Mouse (Mus musculus) small intestine, adult 2 months (tissue): Measurements from ENCODE around the gene Lair1. TPM values are rescaled to one million over a fixed set of nuclear protein-coding genes. Genes with fewer than 3 reads are reported as not detected.

ENCODE experiments used
- H3K27ac ChIP-seq: fragments of 200-500 bp; 2 replicates; pipeline ENCODE4 v1.5.1; 2012; ENCODE audit warnings: low read depth, low read length, control low read depth, inconsistent platforms; ENCODE audit not compliant: insufficient read depth
- H3K27me3 ChIP-seq: fragments of 200-500 bp; 2 replicates; pipeline ENCODE4 v1.6.1; 2012; ENCODE audit warnings: mild to moderate bottlenecking, moderate library complexity, low read length, inconsistent platforms; ENCODE audit not compliant: control insufficient read depth, insufficient read depth
- H3K36me3 ChIP-seq: fragments of 200-500 bp; 2 replicates; pipeline ENCODE4 v1.6.1; 2012; ENCODE audit warnings: mild to moderate bottlenecking, low read length, control low read depth, inconsistent platforms; ENCODE audit not compliant: control insufficient read depth, insufficient read depth
- H3K4me1 ChIP-seq: fragments of 200-500 bp; 2 replicates; pipeline ENCODE4 v1.6.1; 2012; ENCODE audit warnings: low read length, inconsistent platforms, mixed read lengths; ENCODE audit not compliant: control insufficient read depth, insufficient read depth, insufficient read length
- H3K4me3 ChIP-seq: fragments of 200-500 bp; 2 replicates; pipeline ENCODE4 v1.5.1; 2012; ENCODE audit warnings: low read depth, mild to moderate bottlenecking, control low read depth, inconsistent platforms, low read length, moderate library complexity
- CTCF ChIP-seq: fragments of 200-500 bp; IDR thresholded peaks from 2 replicates; pipeline ENCODE4 v1.5.1; 2012; ENCODE audit warnings: low read depth, mild to moderate bottlenecking, control low read depth, inconsistent platforms, low read length, moderate library complexity, mixed read lengths; ENCODE audit not compliant: insufficient replicate concordance, insufficient read length; ENCODE audit errors: extremely low read depth
- POLR2A ChIP-seq: fragments of 200-500 bp; IDR thresholded peaks from 2 replicates; pipeline ENCODE4 v1.6.1; 2012; ENCODE audit warnings: low read depth, mild to moderate bottlenecking, control low read depth, inconsistent platforms, low read length, moderate library complexity
- WGBS: fragments of 180-500 bp; shearing (Covaris S2); methylation state at CpG from one replicate; pipeline ENCODE4 v1.1.7; 2018; 5-methylcytosine and 5-hydroxymethylcytosine counted together
- polyA plus RNA-seq: library from polyadenylated mRNA; depleted of rRNA; stranded (reverse); fragments of >200 nt; gene quantifications from 2 replicates; pipeline ENCODE4 v1.2.3, GENCODE M21; 2012

Lair1 gene
- polyA plus RNA-seq, 1 experiment: 6.9 TPM

DNA sequence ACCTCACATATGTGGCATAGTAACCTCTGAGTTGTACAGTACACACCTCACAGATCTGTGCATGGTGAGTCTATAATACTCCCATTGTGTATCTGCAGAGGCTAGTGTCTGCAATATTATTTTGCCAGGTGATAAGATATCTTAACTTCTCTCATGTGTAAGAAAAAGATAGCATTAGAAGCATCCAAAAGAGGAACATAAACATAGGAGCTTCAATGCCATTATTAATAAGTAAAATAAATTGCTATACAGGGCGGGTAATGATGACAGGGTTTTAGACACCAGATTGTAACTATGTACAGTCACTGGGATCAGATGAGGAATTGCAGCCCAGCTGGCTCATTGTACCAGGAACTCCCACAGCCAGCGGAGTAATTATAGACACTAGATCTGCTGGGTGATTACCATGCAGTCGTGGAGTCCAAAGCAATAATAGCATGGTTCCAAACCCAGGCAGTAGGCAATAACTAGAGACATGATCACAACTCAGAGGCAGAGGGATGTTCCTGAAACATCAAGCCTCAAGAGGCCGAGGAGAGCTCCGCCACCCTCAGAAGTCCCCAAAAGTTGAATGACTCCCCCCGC is 25.0 kb upstream of the Lair1 start:
- WGBS: 58% methylated on average over 6 of the region's 6 CpGs
- peak overlapping the region; percentile 44; the same call in 1 of the 2 replicates for H3K27ac ChIP-seq
- H3K36me3 ChIP-seq: no peaks in the 10 kb centered on the region
- no peaks in the 10 kb centered on the region for H3K27me3 ChIP-seq
- no peak overlapping the region for H3K4me3 ChIP-seq
- TF ChIP-seq POLR2A (no peak), CTCF (no peak)
- peaks cover 8% of the 10 kb centered on the region; the same call in 1 of the 2 replicates for H3K4me1 ChIP-seq

GRCm38 (mm10) chr7:4087238-4087895 is 24.4 kb upstream of the Lair1 start:
- TF ChIP-seq POLR2A (no peak), CTCF (no peak)
- Histone ChIP-seq H3K27me3 (no peaks in the 10 kb centered on the region), H3K4me3 (no peak overlapping the region), H3K36me3 (no peaks in the 10 kb centered on the region), H3K4me1 (peaks cover 9% of the 10 kb centered on the region; the same call in 1 of the 2 replicates), H3K27ac (peak overlapping the region; percentile 44)
- WGBS: 69% methylated on average over 4 of the region's 4 CpGs

GRCm38 (mm10) chr7:4085562-4085961 is 22.6 kb upstream of the Lair1 start:
- no peak for TF ChIP-seq POLR2A
- no peak for TF ChIP-seq CTCF

DNA sequence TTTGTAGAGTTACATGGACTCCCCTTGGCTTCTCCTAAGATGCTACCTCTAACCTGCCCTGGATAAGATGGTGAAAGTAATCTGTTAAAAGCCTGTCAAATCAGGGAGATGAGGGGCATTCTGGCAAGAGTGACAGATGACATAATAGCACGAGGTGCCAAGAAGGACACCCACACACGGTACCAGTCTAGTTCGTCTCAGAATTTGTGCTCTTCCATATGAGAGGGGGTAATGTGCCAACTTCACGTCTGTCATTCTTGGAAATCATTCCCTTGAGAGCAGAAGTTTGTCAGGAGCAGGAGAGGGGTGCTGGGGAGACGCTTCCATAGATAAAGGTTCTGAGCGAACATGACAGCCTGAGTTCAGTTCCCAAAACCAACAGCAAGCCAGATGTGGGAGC is 21.2 kb upstream of the Lair1 start:
- no peaks in the 10 kb centered on the region for H3K36me3 ChIP-seq
- no peak overlapping the region for H3K27ac ChIP-seq
- H3K27me3 ChIP-seq: no peaks in the 10 kb centered on the region
- peaks cover 15% of the 10 kb centered on the region; the same call in 1 of the 2 replicates for H3K4me1 ChIP-seq
- WGBS: 81% methylated on average over 6 of the region's 6 CpGs
- TF ChIP-seq CTCF: no peak
- no peak for TF ChIP-seq POLR2A
- H3K4me3 ChIP-seq: no peak overlapping the region

More at GRCm38 (mm10) chr7:4085562-4085961, 22.6 kb upstream of the Lair1 start:
- no peak overlapping the region for H3K27ac ChIP-seq
- H3K4me1 ChIP-seq: peaks cover 13% of the 10 kb centered on the region; the same call in 1 of the 2 replicates
- no peaks in the 10 kb centered on the region for H3K27me3 ChIP-seq
- no peak overlapping the region for H3K4me3 ChIP-seq
- H3K36me3 ChIP-seq: no peaks in the 10 kb centered on the region

- Histone ChIP-seq H3K4me3 (no peak overlapping the region), H3K27ac (peak overlapping the region; percentile 45)
Measured at GRCm38 (mm10) chr7:4082804-4083203, 19.8 kb upstream of the Lair1 start.

DNA sequence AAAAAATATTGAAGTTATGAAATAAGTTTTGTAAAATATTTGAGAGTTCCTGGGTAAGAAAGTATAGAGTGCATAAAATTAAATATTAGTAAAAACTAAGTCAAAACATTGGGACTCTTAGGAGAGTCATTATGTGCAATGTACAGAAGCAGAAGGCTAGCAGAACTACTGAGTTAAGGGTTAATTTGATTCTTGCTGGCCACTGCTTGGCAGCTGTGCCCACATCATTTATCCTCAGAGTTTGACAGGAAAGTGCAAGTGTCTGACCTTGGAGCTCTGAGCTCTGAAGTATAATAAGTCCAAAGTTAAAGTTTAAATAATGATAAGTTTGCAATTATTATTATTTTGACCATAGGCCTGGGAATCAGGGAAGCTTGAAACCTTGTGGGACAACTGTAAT is 18.7 kb upstream of the Lair1 start:
- peaks cover 12% of the 10 kb centered on the region; the same call in 1 of the 2 replicates for H3K4me1 ChIP-seq
- no peak overlapping the region for H3K27ac ChIP-seq
- no peak overlapping the region for H3K4me3 ChIP-seq
- H3K36me3 ChIP-seq: no peaks in the 10 kb centered on the region
- TF ChIP-seq POLR2A: no peak
- TF ChIP-seq CTCF: no peak
- H3K27me3 ChIP-seq: no peaks in the 10 kb centered on the region

More at GRCm38 (mm10) chr7:4082804-4083203, 19.8 kb upstream of the Lair1 start:
- Histone ChIP-seq H3K36me3 (no peaks in the 10 kb centered on the region), H3K4me1 (peaks cover 14% of the 10 kb centered on the region; the same call in 1 of the 2 replicates), H3K27me3 (no peaks in the 10 kb centered on the region)
- TF ChIP-seq CTCF (no peak), POLR2A (no peak)
- WGBS: 0% methylated on average over 2 of the region's 2 CpGs

DNA sequence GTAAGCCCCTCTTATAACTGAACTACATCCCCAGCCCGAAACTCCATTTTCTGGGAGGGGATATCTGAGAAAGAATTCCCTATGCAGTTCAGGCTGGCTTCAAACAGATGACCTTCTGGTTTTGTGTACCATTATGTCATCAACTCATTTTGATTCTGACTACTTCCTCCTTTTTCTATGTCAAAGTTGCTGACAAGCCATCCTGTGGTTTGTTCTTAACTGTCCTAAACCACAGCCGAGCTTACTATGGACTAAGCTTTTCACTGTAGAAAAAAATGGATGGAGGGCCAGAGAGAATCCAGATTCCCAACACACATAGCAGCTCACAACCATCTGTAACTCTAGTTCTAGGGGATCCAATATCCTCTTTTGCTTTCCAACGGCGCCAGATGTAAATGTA is 17.5 kb upstream of the Lair1 start:
- H3K27ac ChIP-seq: 0 out of 2 replicates have a peak overlapping the region, but pooled peaks have one; percentile 24
- 79% methylated on average over 4 of the region's 4 CpGs for WGBS
- H3K4me3 ChIP-seq: no peak overlapping the region
- H3K27me3 ChIP-seq: no peaks in the 10 kb centered on the region
- TF ChIP-seq POLR2A (no peak), CTCF (no peak)
- peaks cover 12% of the 10 kb centered on the region; the same call in 1 of the 2 replicates for H3K4me1 ChIP-seq
- H3K36me3 ChIP-seq: no peaks in the 10 kb centered on the region

DNA sequence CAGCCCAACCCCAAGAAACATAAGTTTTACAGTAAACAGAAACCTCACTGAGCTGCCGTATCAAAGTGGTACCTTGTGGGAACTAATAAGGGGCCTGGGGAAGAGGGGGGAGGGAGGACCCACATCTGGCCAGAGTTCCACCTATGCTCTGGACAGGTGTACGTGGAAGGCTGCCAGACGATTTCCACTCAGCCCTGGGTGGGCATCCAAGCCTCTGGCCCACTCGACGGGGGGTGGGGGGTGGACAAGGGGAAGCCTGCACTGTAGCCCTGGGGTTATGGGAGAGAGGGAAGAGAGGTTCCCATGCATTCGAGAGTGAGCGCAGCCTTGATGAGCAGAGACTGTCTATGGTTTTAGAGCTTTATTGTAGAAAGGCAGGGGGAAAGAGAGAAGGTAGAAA is 16.5 kb upstream of the Lair1 start:
- Histone ChIP-seq H3K4me1 (peaks cover 12% of the 10 kb centered on the region; the same call in 1 of the 2 replicates), H3K27me3 (no peaks in the 10 kb centered on the region), H3K36me3 (no peaks in the 10 kb centered on the region), H3K4me3 (no peak overlapping the region), H3K27ac (no peak overlapping the region)
- WGBS: 80% methylated on average over 7 of the region's 7 CpGs
- no peak for TF ChIP-seq POLR2A
- no peak for TF ChIP-seq CTCF
